Mouse (Mus musculus): ENCODE results near the gene Skint10.

Gene Skint10

GRCm38 (mm10) chr4:112774766-112775165 is at the start of gene Skint10:
TSS of gene Skint10 (minus strand) at chr4:112774866.
- no peak for DNase-seq (ENCODE audit: extremely low spot score, low read depth, low spot score)

GRCm38 (mm10) chr4:112790646-112791045 is 16.0 kb upstream of the Skint10 start:
- DNase-seq (ENCODE audit: extremely low spot score, low read depth, low spot score), result no peak
